Mouse (Mus musculus) kidney, adult 2 months (tissue): ENCODE measurements around the gene Rpp38. TPM values are rescaled to one million over a fixed set of nuclear protein-coding genes. Genes with fewer than 3 reads are reported as not detected.

ENCODE experiments used
- DNase-seq: peaks from one replicate; pipeline ENCODE4 v3.0.0; 2021
- H3K27ac ChIP-seq: fragments of 200-500 bp; 2 replicates; pipeline ENCODE4 v1.5.1; 2012; ENCODE audit warnings: low read depth, low read length, control low read depth, inconsistent platforms; ENCODE audit not compliant: insufficient read depth
- H3K27me3 ChIP-seq: fragments of 200-500 bp; replicated peaks from 2 replicates; pipeline ENCODE4 v1.6.1; 2012; ENCODE audit warnings: mild to moderate bottlenecking, moderate library complexity, low read length, inconsistent platforms; ENCODE audit not compliant: control insufficient read depth, insufficient read depth
- H3K36me3 ChIP-seq: fragments of 200-500 bp; 2 replicates; pipeline ENCODE4 v1.6.1; 2012; ENCODE audit warnings: mild to moderate bottlenecking, moderate library complexity, low read length, inconsistent platforms; ENCODE audit not compliant: control insufficient read depth, insufficient read depth
- H3K4me1 ChIP-seq: fragments of 200-500 bp; 2 replicates; pipeline ENCODE4 v1.6.1; 2011; ENCODE audit warnings: low read length; ENCODE audit not compliant: control insufficient read depth, insufficient read depth
- H3K4me3 ChIP-seq: fragments of 200-500 bp; 2 replicates; pipeline ENCODE4 v1.5.1; 2011; ENCODE audit warnings: mild to moderate bottlenecking, low read depth, low read length, control low read depth; ENCODE audit not compliant: insufficient read depth
- CTCF ChIP-seq: fragments of 200-500 bp; conservative IDR thresholded peaks from 2 replicates; pipeline ENCODE4 v1.5.1; 2011; ENCODE audit warnings: low read depth, mild to moderate bottlenecking, control low read depth, low read length, moderate library complexity, mixed read lengths; ENCODE audit not compliant: insufficient read depth, insufficient read length
- POLR2A ChIP-seq: fragments of 200-500 bp; IDR thresholded peaks from one replicate; pipeline ENCODE4 v1.6.1; 2011; ENCODE audit warnings: low read depth, low read length, control low read depth
- WGBS: fragments of 180-500 bp; shearing (Covaris S2); methylation state at CpG from one replicate; pipeline ENCODE4 v1.1.7; 2018; 5-methylcytosine and 5-hydroxymethylcytosine counted together
- polyA plus RNA-seq: library from polyadenylated mRNA; depleted of rRNA; stranded (reverse); fragments of >200 nt; gene quantifications from 2 replicates; pipeline ENCODE4 v1.2.3, GENCODE M21; 2012

Gene Rpp38
- polyA plus RNA-seq, 1 experiment, result 3.7 TPM

- TF ChIP-seq CTCF, result peak; percentile 62
- no peak for TF ChIP-seq POLR2A
- Histone ChIP-seq H3K27me3 (no peaks in the 10 kb centered on the region), H3K36me3 (no peaks in the 10 kb centered on the region), H3K4me1 (no peaks in the 10 kb centered on the region), H3K4me3 (no peak overlapping the region), H3K27ac (no peak overlapping the region)
- 14% methylated on average over 3 of the region's 3 CpGs for WGBS
- DNase-seq, result peak; percentile 35
Observed at GRCm38 (mm10) chr2:3348919-3349318, 16.5 kb upstream of the Rpp38 start.

GRCm38 (mm10) chr2:3348422-3348821 lies 16.0 kb upstream of the Rpp38 start:
- 81% methylated on average over 4 of the region's 4 CpGs for WGBS
- Histone ChIP-seq H3K27ac (no peak overlapping the region), H3K4me1 (no peaks in the 10 kb centered on the region), H3K36me3 (no peaks in the 10 kb centered on the region), H3K27me3 (no peaks in the 10 kb centered on the region), H3K4me3 (no peak overlapping the region)
- TF ChIP-seq POLR2A (no peak), CTCF (no peak)
- DNase-seq, result no peak

- peak; percentile 77 for DNase-seq
- peaks cover 5% of the 10 kb centered on the region; the same call in 1 of the 2 replicates for H3K4me1 ChIP-seq
- H3K36me3 ChIP-seq, result no peaks in the 10 kb centered on the region
- no peak for TF ChIP-seq POLR2A
- no peak for TF ChIP-seq CTCF
- H3K27me3 ChIP-seq, result no peaks in the 10 kb centered on the region
- WGBS, result 2% methylated on average over 20 of the region's 20 CpGs
- H3K27ac ChIP-seq, result no peak within 1 kb of the TSS
- peak within 1 kb of the TSS; percentile 28 for H3K4me3 ChIP-seq
Observed at GRCm38 (mm10) chr2:3335611-3336301, 3.3 kb upstream of the Rpp38 start, which contains the start of gene Acbd7. Gene Acbd7, plus strand, starts transcription at chr2:3336168.

- no peak for TF ChIP-seq CTCF
- no peak for DNase-seq
- 92% methylated on average over 12 of the region's 12 CpGs for WGBS
Observed at GRCm38 (mm10) chr2:3333761-3334160, 1.3 kb upstream of the Rpp38 start.

GRCm38 (mm10) chr2:3332056-3332455 lies 387 bp downstream of the Rpp38 start:
- H3K36me3 ChIP-seq, result no peaks in the 10 kb centered on the region; the same call in 1 of the 2 replicates
- no peaks in the 10 kb centered on the region for H3K27me3 ChIP-seq
- WGBS, result under 1% methylated on average over 21 of the region's 21 CpGs
- peak overlapping the region; percentile 44; the same call in 1 of the 2 replicates for H3K27ac ChIP-seq
- peaks cover 5% of the 10 kb centered on the region; the same call in 1 of the 2 replicates for H3K4me1 ChIP-seq
- DNase-seq, result no peak
- H3K4me3 ChIP-seq, result peak overlapping the region; percentile 71
- TF ChIP-seq POLR2A (no peak), CTCF (no peak)

More at GRCm38 (mm10) chr2:3333761-3334160, 1.3 kb upstream of the Rpp38 start:
- no peak overlapping the region for H3K4me3 ChIP-seq
- peaks cover 5% of the 10 kb centered on the region; the same call in 1 of the 2 replicates for H3K4me1 ChIP-seq
- no peaks in the 10 kb centered on the region for H3K27me3 ChIP-seq
- H3K36me3 ChIP-seq, result no peaks in the 10 kb centered on the region; the same call in 1 of the 2 replicates
- H3K27ac ChIP-seq, result no peak overlapping the region

- no peak for DNase-seq
- Histone ChIP-seq H3K4me3 (no peak overlapping the region), H3K27ac (no peak overlapping the region), H3K36me3 (no peaks in the 10 kb centered on the region; the same call in 1 of the 2 replicates), H3K4me1 (peaks cover 5% of the 10 kb centered on the region; the same call in 1 of the 2 replicates), H3K27me3 (no peaks in the 10 kb centered on the region)
- no peak for TF ChIP-seq CTCF
- no peak for TF ChIP-seq POLR2A
- 61% methylated on average over 5 of the region's 5 CpGs for WGBS
Observed at GRCm38 (mm10) chr2:3331071-3331703, 1.3 kb downstream of the Rpp38 start.

GRCm38 (mm10) chr2:3327351-3327750 lies 5.1 kb downstream of the Rpp38 start:
- Histone ChIP-seq H3K4me3 (no peak overlapping the region), H3K27me3 (no peaks in the 10 kb centered on the region), H3K4me1 (0 out of 2 replicates have a peak, but pooled peaks cover 5% of the 10 kb centered on the region), H3K27ac (no peak overlapping the region), H3K36me3 (peaks cover 2% of the 10 kb centered on the region)
- TF ChIP-seq CTCF (peak; percentile 69), POLR2A (no peak)
- 34% methylated on average over 1 of the region's 1 CpGs for WGBS
- peak; percentile 74 for DNase-seq
